Mouse (Mus musculus) gastrocnemius, postnatal 36 days (tissue): ENCODE data around the gene Gnas. TPM values are rescaled to one million over a fixed set of nuclear protein-coding genes. Genes with fewer than 3 reads are reported as not detected.
A peak's percentile ranks its signal among the peaks of the same experiment; 100 is the strongest.
"Not testable (repeated sequence)": the region's sequence is repeated elsewhere in the genome, so short reads cannot be mapped to it uniquely, and the experiment has no call there.

Experiments used
- DNase-seq, 2 experiments: peaks; one replicate each; pipeline ENCODE4 v3.0.0; 2022
- intact Hi-C: fragments of 180-260 bp; cut with DNase I; formaldehyde crosslinking; loops from one replicate; pipeline ENCODE4 v1.15.1; 2025
- total RNA-seq, 2 experiments: library from RNA; stranded (reverse); gene quantifications; 2 replicates each; pipeline ENCODE4 v1.2.3; 2021

Gene Gnas
- total RNA-seq, 2 experiments from 2014 or later = 1,262 to 1,407 TPM

DNA sequence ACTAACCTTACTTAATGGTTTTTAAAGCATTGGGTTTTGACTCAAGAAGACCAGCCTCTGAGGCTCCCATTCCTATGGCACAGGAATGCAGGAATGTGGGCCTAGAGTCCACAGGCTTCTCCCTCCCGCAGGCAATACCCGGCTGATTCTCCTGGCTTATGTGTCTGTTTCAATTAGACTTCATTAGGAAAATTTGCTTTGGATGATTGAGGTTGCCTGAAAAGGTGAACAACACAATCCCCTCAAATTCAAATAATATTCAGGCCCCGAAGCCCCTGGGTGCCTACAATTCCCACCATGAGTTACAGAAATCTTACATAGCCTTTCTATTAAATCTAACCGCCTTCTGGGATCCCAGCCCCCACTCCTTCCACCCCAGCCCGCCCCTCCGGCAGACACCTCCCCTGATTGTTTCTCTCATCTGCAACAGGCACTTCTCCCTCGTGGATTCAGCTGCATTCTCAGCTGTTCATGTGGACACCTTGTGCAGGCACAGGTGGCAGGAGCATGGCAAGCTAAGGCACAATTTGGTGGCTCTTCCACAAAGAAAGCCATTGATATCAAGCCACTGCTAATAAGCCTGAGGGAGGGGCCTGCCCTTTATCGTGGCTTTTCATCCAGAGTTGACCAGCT lies 7.0 kb downstream of the Gnas start:
- intact Hi-C loops = no loop called here

DNA sequence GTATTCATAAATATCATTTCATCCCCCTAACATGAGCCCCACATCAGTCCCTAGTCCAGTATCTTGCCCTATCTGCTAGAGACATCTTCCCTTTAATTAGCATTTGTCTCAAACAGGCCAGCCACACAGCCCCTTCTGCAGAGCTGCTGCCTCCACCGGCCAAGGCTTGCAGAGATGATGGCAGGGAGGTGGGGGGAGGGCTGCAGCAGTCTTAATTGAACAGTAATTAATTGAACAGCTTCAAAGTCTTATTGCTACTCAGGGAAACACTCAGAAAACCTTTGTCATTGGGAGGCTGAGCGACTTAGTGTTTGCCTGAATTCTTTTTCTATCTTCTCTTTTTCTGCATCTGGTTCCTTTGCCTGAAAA lies 7.5 kb downstream of the Gnas start:
- intact Hi-C loops = no loop called here

More for the DNA sequence above, 7.0 kb downstream of the Gnas start:
- no peak for DNase-seq

DNA sequence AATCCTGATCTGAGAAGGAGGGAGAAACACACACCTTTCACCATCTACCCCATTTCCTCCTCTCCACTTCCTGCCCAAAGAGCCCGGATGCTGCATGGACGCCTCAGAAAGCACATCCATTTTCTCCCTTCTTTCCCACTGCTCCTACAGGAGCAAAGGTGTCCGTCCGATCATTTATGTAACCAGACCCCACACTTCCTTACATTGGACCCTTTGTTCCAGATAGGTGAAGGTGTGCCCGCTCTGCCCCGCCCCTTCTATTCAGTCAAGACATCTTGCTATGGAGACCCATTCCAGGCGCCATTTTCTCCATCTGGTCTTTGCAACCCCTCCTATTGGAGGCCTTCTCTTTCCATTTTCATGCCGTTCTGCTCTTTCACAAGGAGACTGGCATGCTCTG lies 10.3 kb downstream of the Gnas start:
- intact Hi-C loops = no loop called here
- DNase-seq = no peak

More for the DNA sequence above, 7.5 kb downstream of the Gnas start:
- no peak for DNase-seq

GRCm38 (mm10) chr2:174295175-174295899 lies 11.2 kb downstream of the Gnas start:
- intact Hi-C loops = no loop called here
- no peak for DNase-seq

- intact Hi-C loops = no loop called here
- DNase-seq = no peak
Measured at GRCm38 (mm10) chr2:174295900-174296465, 11.9 kb downstream of the Gnas start.

GRCm38 (mm10) chr2:174297086-174297571 lies 13.0 kb downstream of the Gnas start:
- intact Hi-C loops = no loop called here
- no peak for DNase-seq

GRCm38 (mm10) chr2:174297851-174298250 lies 13.7 kb downstream of the Gnas start:
- no peak for DNase-seq
- intact Hi-C loops = no loop called here

GRCm38 (mm10) chr2:174298471-174298870 lies 14.4 kb downstream of the Gnas start:
- DNase-seq = no peak
- intact Hi-C loops = no loop called here

DNA sequence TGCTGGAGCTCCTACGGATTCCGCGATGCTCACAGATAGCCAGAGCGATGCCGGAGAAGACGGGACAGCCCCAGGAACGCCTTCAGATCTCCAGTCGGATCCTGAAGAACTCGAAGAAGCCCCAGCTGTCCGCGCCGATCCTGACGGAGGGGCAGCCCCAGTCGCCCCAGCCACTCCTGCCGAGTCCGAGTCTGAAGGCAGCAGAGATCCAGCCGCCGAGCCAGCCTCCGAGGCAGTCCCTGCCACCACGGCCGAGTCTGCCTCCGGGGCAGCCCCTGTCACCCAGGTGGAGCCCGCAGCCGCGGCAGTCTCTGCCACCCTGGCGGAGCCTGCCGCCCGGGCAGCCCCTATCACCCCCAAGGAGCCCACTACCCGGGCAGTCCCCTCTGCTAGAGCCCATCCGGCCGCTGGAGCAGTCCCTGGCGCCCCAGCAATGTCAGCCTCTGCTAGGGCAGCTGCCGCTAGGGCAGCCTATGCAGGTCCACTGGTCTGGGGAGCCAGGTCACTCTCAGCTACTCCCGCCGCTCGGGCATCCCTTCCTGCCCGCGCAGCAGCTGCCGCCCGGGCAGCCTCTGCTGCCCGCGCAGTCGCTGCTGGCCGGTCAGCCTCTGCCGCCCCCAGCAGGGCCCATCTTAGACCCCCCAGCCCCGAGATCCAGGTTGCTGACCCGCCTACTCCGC lies 15.1 kb downstream of the Gnas start:
- DNase-seq = no peak
- intact Hi-C loops = no loop called here

DNA sequence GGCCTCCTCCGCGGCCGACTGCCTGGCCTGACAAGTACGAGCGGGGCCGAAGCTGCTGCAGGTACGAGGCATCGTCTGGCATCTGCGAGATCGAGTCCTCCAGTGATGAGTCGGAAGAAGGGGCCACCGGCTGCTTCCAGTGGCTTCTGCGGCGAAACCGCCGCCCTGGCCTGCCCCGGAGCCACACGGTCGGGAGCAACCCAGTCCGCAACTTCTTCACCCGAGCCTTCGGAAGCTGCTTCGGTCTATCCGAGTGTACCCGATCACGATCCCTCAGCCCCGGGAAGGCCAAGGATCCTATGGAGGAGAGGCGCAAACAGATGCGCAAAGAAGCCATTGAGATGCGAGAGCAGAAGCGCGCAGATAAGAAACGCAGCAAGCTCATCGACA lies 15.6 kb downstream of the Gnas start:
- intact Hi-C loops = no loop called here
- no peak for DNase-seq

GRCm38 (mm10) chr2:174300186-174300585 lies 16.1 kb downstream of the Gnas start:
- intact Hi-C loops = no loop called here
- DNase-seq = no peak

- no peak for DNase-seq
- intact Hi-C loops = no loop called here
Measured at GRCm38 (mm10) chr2:174300666-174301065, 16.5 kb downstream of the Gnas start.

GRCm38 (mm10) chr2:174302526-174302925 lies 18.4 kb downstream of the Gnas start:
- no peak for DNase-seq
- intact Hi-C loops = no loop called here

- no peak for DNase-seq
- intact Hi-C loops = no loop called here
Measured at GRCm38 (mm10) chr2:174305646-174306045, 21.5 kb downstream of the Gnas start.

DNA sequence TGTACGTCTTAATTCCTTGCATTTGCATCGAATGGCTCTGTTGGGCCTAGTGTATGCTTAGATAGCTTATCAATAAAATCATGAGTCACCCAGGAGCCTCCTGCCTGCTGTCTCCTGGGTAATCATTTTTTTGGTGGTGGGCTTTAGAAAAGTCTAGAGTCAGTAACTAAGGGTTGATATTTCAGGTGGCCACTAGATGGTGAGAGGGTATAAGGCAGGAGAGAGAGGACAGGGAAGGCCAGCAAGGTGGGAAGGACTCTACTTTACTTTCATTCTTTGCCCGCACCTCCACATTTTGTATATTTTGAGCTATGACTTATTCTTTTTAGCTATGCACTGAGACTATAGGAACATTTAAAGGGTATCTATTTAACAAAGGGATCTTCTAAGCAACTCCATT lies 23.8 kb downstream of the Gnas start:
- no peak for DNase-seq
- intact Hi-C loops = no loop called here

- intact Hi-C loops = loop anchor here (2.0 to 5.0 kb wide), 3 partner anchors 226 to 594 kb away; no protein-coding TSS in a partner anchor
- DNase-seq = peak in 1 of 2 experiments; percentile 28
Measured at GRCm38 (mm10) chr2:174310913-174311514, 26.9 kb downstream of the Gnas start.

- intact Hi-C loops = loop anchor here (1.0 to 5.0 kb wide), 4 partner anchors 226 to 593 kb away; no protein-coding TSS in a partner anchor
- DNase-seq = no peak
Measured at GRCm38 (mm10) chr2:174311613-174312012, 27.5 kb downstream of the Gnas start.

- intact Hi-C loops = loop anchor here (1.0 to 5.0 kb wide), 3 partner anchors 225 to 362 kb away; no protein-coding TSS in a partner anchor
- DNase-seq = peak; percentile 53 to 76
Measured at GRCm38 (mm10) chr2:174312118-174312647, 28.1 kb downstream of the Gnas start.

GRCm38 (mm10) chr2:174312661-174313060 lies 28.5 kb downstream of the Gnas start:
- no peak for DNase-seq
- intact Hi-C loops = loop anchor here (1.0 to 5.0 kb wide), 3 partner anchors 225 to 362 kb away; no protein-coding TSS in a partner anchor

DNA sequence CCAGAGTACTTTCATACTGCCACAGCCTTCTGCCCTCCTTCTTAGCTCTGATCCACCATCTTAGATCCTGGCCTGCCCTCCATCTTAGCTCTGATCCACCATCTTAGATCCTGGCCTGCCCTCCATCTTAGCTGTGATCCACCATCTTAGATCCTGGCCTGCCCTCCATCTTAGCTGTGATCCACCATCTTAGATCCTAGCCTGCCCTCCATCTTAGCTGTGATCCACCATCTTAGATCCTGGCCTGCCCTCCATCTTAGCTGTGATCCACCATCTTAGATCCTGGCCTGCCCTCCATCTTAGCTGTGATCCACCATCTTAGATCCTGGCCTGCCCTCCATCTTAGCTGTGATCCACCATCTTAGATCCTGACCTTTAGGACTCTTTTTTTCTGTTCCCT lies 31.3 kb downstream of the Gnas start:
- DNase-seq, intact Hi-C loops: not testable (repeated sequence)
